Mouse (Mus musculus): ENCODE results near the gene C530008M17Rik.

C530008M17Rik gene

GRCm38 (mm10) chr5:76665421-76665820 lies 9.1 kb downstream of the C530008M17Rik start:
- no peak for DNase-seq (ENCODE audit: low read depth, low spot score)

- DNase-seq (ENCODE audit: low read depth, low spot score) = no peak
These were observed 9.9 kb downstream of the C530008M17Rik start for GRCm38 (mm10) chr5:76666026-76666756.

DNA sequence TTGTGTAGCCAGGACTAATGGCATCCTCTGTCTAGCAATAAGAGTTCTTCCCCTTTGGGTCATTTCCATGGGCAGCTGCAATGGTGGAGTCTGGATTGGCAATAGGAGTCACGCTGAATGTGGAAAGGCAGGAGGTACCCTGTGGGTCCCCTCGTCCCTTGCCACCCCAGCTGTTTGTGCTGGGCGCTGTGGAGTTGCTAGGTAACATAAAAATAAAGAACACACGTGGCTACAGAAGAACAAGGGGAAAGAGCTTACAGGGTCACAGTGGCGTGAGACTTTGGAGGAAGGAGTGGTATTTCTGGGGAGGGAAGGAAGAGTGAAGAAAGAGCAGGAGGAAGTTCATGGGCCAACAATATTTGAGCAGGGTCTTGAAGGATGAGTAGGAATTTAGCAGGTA lies 11.8 kb downstream of the C530008M17Rik start:
- no peak for DNase-seq (ENCODE audit: low read depth, low spot score)

DNA sequence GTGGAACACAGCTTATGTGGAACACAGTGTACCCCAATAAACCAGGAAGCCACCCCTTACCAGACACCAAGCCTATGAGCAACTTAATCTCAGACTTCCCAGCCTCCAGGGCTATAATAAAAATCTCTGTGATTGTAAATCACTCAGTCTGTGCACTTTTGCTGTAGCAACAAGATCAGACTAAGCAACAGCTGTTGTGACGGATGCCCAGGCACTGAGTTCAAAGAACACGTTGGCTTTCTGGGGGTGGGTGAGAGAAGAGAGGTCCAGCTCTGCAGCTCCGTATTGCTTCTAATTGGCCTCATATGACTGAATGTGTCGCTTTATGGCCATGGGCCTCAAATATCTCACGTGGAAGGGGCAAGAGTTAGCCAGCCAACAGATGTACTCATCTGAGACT lies 12.2 kb downstream of the C530008M17Rik start:
- no peak for DNase-seq (ENCODE audit: low read depth, low spot score)

DNA sequence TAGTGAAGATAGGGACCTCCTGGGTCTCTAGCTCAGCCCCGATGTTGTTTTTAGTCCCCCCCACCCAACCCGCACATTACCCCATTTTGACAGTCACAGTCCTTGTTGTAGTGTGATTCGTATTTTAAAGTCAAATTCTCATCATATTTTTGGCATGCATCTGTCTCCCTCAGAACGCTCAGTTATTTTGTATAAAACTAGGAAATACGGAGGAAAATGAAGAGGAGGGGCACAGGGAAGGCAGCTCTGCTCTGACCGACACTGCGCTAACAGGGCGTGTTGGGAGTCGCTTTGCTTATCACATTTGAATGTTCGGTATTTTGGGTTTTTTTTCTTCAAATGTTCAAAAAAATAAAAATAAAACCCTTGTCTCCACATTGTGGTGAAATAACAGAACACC lies 13.9 kb downstream of the C530008M17Rik start:
- no peak for DNase-seq (ENCODE audit: low read depth, low spot score)

GRCm38 (mm10) chr5:76674022-76674653 lies 17.8 kb downstream of the C530008M17Rik start:
- DNase-seq (ENCODE audit: low read depth, low spot score) = no peak

GRCm38 (mm10) chr5:76675369-76675768 lies 19.1 kb downstream of the C530008M17Rik start:
- DNase-seq (ENCODE audit: low read depth, low spot score) = no peak

- peak; percentile 32 for DNase-seq (ENCODE audit: low read depth, low spot score)
These were observed 24.6 kb downstream of the C530008M17Rik start for GRCm38 (mm10) chr5:76680959-76681358.

GRCm38 (mm10) chr5:76681895-76682656 lies 25.8 kb downstream of the C530008M17Rik start:
- no peak for DNase-seq (ENCODE audit: low read depth, low spot score)

DNA sequence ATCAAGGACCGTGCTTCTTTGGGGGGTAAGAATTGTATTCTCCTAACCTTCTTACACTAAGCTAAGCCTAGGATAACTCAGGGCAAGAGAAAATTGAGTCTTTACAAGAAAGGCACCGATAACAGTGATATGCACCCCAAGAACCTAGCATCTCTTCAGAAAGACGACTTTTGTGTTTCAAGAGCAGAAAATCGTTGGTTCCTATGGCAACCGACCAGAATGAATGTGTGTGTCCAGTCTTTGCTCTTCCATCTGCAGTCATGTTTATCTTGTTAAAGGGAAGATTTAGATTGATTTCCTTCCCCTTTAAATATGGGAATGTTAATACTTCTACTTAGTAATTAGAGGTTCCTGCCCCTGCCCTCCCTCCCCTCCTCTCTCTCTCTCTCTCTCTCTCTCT lies 27.1 kb downstream of the C530008M17Rik start:
- DNase-seq (ENCODE audit: low read depth, low spot score) = no peak

DNA sequence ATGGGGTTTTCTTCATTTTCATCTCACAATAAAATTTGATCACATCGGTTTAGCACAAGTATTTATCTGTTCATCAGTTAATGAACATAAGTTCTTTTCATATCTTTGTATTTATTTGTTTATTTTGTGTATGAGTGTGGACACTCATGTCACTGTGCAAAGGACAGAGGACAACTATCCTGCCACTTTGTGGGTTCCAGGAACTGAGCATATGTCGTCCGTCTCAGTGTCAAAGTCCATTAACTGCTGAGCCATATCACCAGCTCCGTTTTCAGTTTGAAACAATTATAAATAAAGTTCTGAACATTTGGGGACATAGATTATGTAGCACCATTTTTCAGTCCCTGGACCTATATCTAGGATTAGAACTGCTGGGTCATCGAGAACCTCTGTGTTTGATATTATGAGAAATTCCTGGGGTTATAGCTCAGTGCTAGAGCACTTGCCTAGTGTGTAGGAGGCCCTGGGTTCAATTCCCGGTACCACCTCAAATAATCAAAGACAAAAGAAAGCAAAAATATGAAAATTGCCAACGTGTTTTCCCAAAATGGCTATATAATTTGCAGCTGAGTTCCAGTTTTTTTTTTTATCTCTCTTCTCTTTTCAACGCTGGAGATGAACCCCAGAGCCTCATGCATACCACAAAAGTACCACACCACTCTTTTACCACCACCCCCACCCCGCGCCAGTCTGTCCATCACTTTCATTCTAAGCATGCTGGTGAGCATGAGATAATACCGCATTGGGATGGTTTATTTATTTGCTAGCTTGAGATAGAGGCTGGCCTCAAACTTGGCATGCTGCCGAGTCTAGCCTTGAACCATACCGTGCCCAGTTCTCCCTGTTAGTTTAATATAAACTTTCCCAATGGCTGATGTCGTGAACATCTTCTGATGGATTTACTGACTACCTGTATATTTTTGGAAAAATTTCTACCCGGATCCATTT lies 28.6 kb downstream of the C530008M17Rik start:
- DNase-seq (ENCODE audit: low read depth, low spot score) = no peak

DNA sequence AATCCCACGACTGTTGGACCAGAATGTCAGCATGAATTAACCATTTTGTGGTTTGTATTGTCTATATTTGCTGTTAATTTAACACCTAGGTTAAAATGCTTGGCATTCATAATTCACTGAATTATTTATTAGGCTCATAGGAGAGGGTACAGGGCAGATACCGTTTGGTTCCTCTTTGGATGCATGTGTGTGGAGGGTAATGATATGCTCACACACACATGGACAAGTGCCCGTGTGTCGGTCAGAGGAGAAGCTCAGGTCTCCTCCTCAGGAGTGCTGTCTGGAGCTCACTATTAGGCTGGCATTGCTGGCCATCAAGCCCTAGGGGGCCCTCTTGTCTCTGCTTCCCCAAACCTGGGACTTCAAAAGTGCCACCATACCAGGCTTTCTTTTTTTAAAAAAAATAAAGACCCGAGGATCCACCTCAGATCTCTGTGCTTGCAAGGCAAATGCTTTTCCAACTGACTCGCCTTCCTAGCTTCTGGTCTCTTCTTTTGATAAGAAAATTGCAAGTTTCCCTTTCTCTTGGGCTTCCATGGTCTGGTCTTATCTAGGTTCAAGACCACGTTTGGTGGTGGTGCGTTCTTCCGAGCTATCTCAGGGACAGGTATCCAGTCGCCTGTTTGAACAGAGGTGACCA lies 31.8 kb downstream of the C530008M17Rik start:
- DNase-seq (ENCODE audit: low read depth, low spot score) = no peak

- DNase-seq (ENCODE audit: low read depth, low spot score) = no peak
These were observed 32.3 kb downstream of the C530008M17Rik start for GRCm38 (mm10) chr5:76688643-76689042.

- no peak for DNase-seq (ENCODE audit: low read depth, low spot score)
These were observed 33.9 kb downstream of the C530008M17Rik start for GRCm38 (mm10) chr5:76690177-76690593.

DNA sequence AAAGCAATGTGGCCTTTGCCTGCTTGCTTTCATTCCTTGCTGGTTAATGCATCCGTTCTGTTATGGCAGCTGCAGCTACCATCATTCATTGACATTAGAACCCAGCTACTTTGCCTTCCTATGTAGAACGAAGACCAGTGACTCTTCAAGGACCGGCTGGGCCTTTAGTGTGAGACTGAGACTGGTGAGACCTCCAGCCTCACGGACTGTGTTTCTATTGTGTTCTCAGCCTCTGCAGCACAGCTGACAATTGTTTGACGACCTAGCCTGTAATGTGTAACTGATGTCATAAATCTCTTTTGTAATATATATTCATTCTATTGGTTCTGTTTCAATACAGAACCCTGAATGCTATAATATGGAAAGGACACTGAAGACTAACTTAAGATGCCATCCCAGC lies 34.9 kb downstream of the C530008M17Rik start:
- no peak for DNase-seq (ENCODE audit: low read depth, low spot score)

DNA sequence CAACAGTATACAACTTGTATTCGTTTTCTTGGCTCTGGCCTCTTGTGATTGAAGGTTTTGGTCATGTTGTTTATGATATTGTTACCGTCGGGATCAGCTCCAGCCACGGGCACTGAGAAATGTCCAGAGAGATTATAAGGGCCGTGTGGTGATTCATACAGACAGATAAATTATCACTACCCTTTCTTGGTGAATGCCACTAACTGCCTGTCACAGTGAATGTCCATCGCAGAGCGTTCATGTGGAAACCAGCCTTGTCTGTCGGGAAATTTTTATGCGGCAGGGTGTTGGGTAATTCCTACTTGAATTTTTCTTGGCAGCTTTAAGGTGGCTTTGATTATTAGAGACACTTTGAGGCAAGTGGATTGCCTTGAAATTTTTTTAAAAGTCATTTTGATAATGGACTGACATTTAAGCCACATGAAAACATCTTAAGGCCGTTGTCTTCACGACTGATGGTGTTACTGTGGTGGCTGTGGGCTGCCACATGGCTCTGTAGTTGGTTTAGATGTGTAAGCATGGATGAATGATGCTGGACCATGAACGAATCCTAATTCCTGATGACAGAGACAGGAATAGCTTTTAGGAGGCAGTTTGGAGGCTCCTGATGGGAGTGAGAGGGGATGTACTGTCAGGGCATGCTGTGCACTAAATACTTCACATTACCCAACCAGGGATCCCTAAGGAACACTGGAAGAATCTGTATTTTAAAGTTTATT lies 35.6 kb downstream of the C530008M17Rik start:
- no peak for DNase-seq (ENCODE audit: low read depth, low spot score)

- no peak for DNase-seq (ENCODE audit: low read depth, low spot score)
These were observed 41.2 kb downstream of the C530008M17Rik start for GRCm38 (mm10) chr5:76697536-76697935.

DNA sequence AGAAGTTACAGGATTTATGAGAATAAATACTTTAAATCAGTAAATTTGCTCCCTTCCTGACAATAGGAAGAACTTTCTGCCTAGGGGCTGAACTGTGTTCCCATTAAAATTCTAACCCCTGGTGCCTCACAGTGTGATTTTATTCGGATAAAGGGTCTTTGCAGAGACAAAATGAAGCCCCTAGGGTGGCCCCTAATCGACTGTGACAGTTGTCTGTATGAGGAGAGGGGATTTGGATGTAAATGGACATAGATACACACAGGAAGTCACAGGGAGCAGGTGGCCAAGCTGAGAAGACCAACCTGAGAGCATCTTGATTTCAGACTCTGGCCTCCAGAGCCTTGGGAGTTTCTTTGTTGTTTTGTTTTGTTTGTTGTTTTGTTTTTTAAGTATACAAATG lies 41.9 kb downstream of the C530008M17Rik start:
- no peak for DNase-seq (ENCODE audit: low read depth, low spot score)

DNA sequence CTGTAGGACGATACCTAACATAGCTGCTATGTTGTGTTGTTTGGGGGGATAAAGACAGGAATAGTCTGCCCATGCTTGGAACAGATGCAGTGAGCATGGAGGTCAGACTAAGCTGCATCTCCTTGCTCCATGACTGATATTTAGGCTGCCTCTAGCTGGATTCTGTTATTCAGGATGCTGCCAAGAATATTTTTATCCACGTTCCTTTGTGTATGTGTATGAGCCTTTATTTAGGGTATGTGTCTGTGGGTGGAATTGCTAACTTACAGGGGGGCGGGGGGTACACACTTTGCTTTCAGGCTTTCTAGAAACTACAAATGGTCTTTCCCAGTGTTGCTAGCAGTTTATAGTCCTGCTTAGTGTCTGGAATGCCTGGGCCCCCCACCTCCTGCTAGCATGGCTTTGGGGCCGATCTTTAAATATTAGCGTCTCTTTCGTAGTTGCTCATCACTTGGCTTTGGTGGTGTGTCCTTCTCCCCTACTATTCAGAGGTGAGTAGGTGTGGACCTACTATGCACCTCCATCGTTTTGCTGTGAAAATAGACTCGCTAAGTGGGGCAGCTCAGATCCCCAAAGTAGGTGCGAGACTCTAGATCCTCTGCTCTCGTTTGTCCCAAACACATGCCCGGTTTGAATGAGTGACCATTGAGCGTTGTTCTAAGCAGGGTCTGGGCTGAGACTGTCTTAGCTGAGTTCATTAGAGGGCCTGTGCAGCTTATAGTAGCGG lies 45.0 kb downstream of the C530008M17Rik start:
- DNase-seq (ENCODE audit: low read depth, low spot score) = no peak

DNA sequence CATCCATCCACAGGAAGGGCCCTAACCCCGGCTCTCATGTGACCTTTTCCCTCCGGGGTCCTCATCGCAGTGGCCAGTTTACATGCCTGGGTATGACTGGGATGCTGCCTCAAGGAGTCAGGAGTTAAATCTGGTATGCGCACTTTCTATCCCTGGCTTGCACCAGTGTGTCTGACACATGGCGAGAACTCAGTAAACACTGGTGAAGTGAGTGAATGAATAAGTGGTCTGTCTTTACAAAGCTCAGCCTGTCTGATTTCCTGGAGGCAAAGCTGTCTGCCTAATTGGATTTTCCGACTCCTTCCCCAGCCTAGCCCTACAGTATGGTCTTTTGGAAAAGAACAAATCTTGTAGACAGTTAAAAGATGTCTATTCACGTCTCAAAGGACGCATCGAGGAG lies 45.8 kb downstream of the C530008M17Rik start:
- DNase-seq (ENCODE audit: low read depth, low spot score) = no peak

Data from CD4-positive, CD25-positive, alpha-beta regulatory T cell, adult 2 months (primary cell).